Mouse (Mus musculus) hindbrain, embryonic 13.5 days (tissue): Measurements from ENCODE around the gene Gbgt1. TPM values are rescaled to one million over a fixed set of nuclear protein-coding genes. Genes with fewer than 3 reads are reported as not detected.
"Not testable (repeated sequence)": the region's sequence is repeated elsewhere in the genome, so short reads cannot be mapped to it uniquely, and the experiment has no call there.

ENCODE experiments used
- ATAC-seq: fragments of 200-750 bp; cut with Nextera tagmentation; 2 replicates; pipeline ENCODE4 v1.8.0; 2017; ENCODE audit warnings: moderate TSS enrichment; ENCODE audit not compliant: low FRiP score
- H3K27ac ChIP-seq: fragments of 300-500 bp; sonication (generic); 2 replicates; pipeline ENCODE4 v1.5.1; 2015; ENCODE audit warnings: inconsistent platforms, mild to moderate bottlenecking, moderate library complexity
- H3K27me3 ChIP-seq: fragments of 300-500 bp; sonication (generic); 2 replicates; pipeline ENCODE4 v1.6.1; 2015; ENCODE audit warnings: mild to moderate bottlenecking, inconsistent platforms
- H3K36me3 ChIP-seq: fragments of 300-500 bp; sonication (generic); 2 replicates; pipeline ENCODE4 v1.6.1; 2015; ENCODE audit warnings: mild to moderate bottlenecking, inconsistent platforms
- H3K4me1 ChIP-seq: fragments of 300-500 bp; sonication (generic); replicated peaks from 2 replicates; pipeline ENCODE4 v1.6.1; 2015; ENCODE audit warnings: inconsistent platforms
- H3K4me2 ChIP-seq: fragments of 300-500 bp; sonication (generic); 2 replicates; pipeline ENCODE4 v1.6.1; 2015; ENCODE audit warnings: inconsistent platforms, mild to moderate bottlenecking, moderate library complexity
- H3K4me3 ChIP-seq: fragments of 300-500 bp; sonication (generic); 2 replicates; pipeline ENCODE4 v1.5.1; 2015; ENCODE audit warnings: mild to moderate bottlenecking, inconsistent platforms
- H3K9ac ChIP-seq: fragments of 300-500 bp; sonication (generic); 2 replicates; pipeline ENCODE4 v1.6.1; 2015; ENCODE audit warnings: mild to moderate bottlenecking, inconsistent platforms
- H3K9me3 ChIP-seq: fragments of 300-500 bp; sonication (generic); 2 replicates; pipeline ENCODE4 v1.6.1; 2016; ENCODE audit warnings: inconsistent platforms
- WGBS: fragments of 180-500 bp; shearing (Covaris S2); methylation state at CpG from one replicate; pipeline ENCODE4 v1.1.7; 2015; 5-methylcytosine and 5-hydroxymethylcytosine counted together
- polyA plus RNA-seq: library from polyadenylated mRNA; unstranded; fragments of >200 nt; fragmentation: Nextera tagmentation; extraction: Ambion mirVana; gene quantifications from 2 replicates; pipeline ENCODE4 v1.2.1, GENCODE M21; 2015

Gene Gbgt1
- polyA plus RNA-seq, 1 experiment from 2014 or later = 1.0 TPM

DNA sequence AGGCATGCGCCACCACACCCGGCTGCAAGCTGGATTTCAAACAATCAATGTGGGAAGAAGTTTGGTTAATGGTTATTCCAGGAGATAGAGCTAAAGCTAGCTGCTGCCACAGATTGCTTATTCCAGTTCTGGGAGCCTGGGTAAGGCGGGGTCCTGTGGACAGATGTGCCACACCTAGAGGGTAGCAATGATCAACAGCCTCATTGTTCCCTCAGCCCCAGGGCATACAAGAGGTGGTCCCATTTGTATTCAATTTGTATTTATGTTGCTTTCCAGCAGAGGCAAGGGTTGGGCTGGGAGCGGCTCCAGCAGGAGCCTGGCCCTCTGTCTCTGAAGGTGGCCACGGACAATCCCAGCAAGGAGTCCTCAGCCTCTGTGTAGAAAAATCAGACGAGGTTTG, 9.6 kb downstream of the Gbgt1 start:
- Histone ChIP-seq H3K4me2 (no peak overlapping the region), H3K27me3 (0 out of 2 replicates have a peak, but pooled peaks cover 16% of the 10 kb centered on the region), H3K9ac (no peak overlapping the region), H3K9me3 (no peaks in the 10 kb centered on the region), H3K4me1 (no peaks in the 10 kb centered on the region), H3K36me3 (no peaks in the 10 kb centered on the region), H3K27ac (no peak overlapping the region), H3K4me3 (no peak overlapping the region)
- 86% methylated on average over 6 of the region's 6 CpGs for WGBS
- ATAC-seq = no peak

DNA sequence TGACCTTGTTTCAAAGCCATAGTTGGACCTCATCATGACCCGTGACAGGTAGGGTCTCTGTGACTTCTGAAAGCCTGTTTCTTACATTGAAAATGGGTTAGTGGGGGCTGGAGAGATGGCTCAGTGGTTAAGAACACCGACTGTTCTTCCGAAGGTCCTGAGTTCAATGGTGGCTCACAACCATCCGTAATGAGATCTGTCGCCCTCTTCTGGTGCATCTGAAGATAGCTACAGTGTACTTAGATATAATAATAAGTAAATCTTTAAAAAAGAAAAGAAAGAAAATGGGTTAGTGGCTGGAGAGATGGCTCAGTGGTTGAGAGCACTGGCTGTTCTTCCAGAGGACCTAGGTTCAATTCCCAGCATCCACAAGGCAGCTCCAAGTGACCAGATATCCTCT, 14.9 kb downstream of the Gbgt1 start:
- H3K27ac ChIP-seq, H3K4me2 ChIP-seq, H3K9me3 ChIP-seq, ATAC-seq, H3K4me3 ChIP-seq, H3K9ac ChIP-seq: not testable (repeated sequence)
- Histone ChIP-seq H3K27me3 (0 out of 2 replicates have a peak, but pooled peaks cover 14% of the 10 kb centered on the region), H3K36me3 (peaks cover 13% of the 10 kb centered on the region), H3K4me1 (peaks cover 28% of the 10 kb centered on the region)
- WGBS = 56% methylated on average over 5 of the region's 5 CpGs

DNA sequence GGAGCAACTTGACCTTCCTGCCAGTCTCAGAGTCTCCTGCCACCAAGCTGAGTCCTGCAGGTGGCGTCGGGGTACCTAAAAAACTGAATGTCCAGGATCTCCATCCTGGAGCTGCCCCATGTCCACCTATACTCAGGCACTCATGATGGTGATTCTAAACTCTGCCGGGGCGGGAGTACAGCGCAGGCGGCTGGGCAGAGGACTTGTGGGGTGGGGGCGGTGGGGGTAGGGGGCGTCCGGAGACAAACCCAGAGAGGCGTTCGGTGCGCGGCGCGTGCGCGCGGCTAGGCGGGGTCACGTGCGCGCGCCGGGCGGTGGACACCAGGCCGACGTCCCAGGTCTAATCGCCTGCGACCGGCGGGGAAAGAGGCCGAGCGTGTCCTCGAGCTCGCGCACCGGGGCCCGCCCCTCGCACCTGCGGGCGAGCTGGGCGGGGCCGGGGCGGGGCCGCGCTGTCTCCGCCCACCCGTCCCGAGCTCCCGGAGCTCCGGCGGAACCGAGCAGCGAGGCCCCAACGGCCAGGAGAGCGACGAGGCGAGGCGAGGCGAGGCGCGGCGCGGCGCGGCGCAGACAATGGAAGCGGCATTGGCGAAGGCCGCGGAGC, 16.2 kb downstream of the Gbgt1 start, which contains the start of gene Ralgds:
Gene Ralgds (plus strand): TSS at position 328 of the 604 bp plus-strand sequence.
- WGBS = under 1% methylated on average over 32 of the region's 71 CpGs
- Histone ChIP-seq H3K4me1 (peaks cover 41% of the 10 kb centered on the region), H3K36me3 (peaks cover 19% of the 10 kb centered on the region), H3K27me3 (0 out of 2 replicates have a peak, but pooled peaks cover 14% of the 10 kb centered on the region), H3K9me3 (no peaks in the 10 kb centered on the region), H3K9ac (peak within 1 kb of the TSS; percentile 99), H3K4me2 (peak within 1 kb of the TSS; percentile 84), H3K4me3 (peak within 1 kb of the TSS; percentile 88), H3K27ac (peak within 1 kb of the TSS; percentile 95)
- ATAC-seq = peak; percentile 70

DNA sequence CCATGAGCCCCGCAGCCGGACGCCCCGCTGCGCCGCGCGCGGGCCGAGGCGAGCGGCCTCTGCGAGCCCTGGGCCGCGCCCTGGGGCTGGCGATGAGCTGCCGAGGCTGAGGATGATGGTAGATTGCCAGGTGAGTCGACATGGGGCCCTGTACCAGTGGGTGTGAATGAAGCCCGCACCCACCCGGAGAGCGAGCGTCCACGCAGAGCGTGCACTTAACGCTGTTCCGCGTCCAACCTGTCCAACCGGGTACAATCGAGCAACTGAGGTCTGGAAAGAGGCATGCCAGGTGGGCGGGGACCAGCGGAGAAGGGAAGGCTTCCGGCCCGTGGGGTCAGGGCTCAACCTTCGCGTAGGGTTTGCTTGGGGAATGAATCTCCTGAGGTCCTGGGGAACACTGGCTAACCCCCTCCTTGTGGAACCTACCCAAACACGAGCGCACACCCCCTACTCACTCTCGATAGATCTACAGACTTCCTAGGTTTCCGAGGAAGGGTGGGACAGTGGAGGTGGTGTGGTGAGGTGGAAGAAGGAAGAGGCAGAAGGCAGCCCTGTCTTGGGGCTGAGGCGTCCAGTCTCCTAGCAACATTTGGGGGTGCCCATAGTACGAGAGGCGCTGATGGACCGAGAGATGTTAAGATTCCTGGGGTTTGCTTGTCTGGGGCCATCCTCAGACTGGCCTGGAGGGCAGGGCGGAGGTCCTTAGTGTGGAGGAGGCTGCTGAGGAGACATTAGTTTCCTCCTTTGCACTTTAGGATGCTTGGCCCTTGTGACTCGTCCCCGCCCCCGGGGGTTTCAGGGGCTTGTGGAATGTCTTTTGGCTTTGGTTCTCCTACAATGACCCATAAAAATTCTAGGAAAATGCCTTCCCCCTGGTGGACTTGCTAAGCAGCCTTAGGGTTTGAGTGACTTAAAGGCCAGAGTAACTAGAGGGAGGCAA, 17.0 kb downstream of the Gbgt1 start:
- whole genome bisulfite sequencing = 6% methylated on average over 39 of the region's 47 CpGs
- Histone ChIP-seq H3K27ac (peak overlapping the region; percentile 95), H3K36me3 (peaks cover 19% of the 10 kb centered on the region), H3K4me1 (peaks cover 49% of the 10 kb centered on the region), H3K4me2 (peak overlapping the region; percentile 84), H3K9ac (peak overlapping the region; percentile 99), H3K4me3 (peak overlapping the region; percentile 88), H3K27me3 (0 out of 2 replicates have a peak, but pooled peaks cover 14% of the 10 kb centered on the region), H3K9me3 (no peaks in the 10 kb centered on the region)
- ATAC-seq = peak; percentile 60

DNA sequence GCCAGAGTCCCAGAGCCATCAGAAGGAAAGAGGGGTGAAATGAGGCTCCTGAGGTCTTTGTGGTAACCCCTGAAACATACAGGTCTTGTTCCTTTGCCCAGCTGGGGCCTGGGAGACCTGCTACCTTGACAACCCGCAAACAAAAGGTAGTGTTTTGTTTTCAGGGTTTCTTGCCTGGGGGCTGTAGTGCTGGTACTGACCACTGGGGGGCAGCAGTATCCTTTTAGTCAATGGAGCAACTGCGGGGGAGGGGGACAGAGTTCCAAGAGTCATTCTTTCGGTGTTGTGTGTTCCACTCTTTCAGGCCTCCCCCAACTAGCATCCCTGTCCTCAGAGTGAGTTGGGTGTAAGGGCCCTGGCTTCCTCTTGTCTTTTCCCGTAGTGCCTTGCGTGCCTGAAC, 17.8 kb downstream of the Gbgt1 start:
- H3K4me1 ChIP-seq = peaks cover 57% of the 10 kb centered on the region
- H3K27me3 ChIP-seq = 0 out of 2 replicates have a peak, but pooled peaks cover 14% of the 10 kb centered on the region
- ATAC-seq = no peak
- 16% methylated on average over 5 of the region's 5 CpGs for WGBS
- peak overlapping the region; percentile 88 for H3K4me3 ChIP-seq
- H3K4me2 ChIP-seq = peak overlapping the region; percentile 84
- H3K9me3 ChIP-seq = no peaks in the 10 kb centered on the region
- H3K36me3 ChIP-seq = peaks cover 19% of the 10 kb centered on the region
- H3K27ac ChIP-seq = peak overlapping the region; percentile 95
- peak overlapping the region; percentile 99 for H3K9ac ChIP-seq

DNA sequence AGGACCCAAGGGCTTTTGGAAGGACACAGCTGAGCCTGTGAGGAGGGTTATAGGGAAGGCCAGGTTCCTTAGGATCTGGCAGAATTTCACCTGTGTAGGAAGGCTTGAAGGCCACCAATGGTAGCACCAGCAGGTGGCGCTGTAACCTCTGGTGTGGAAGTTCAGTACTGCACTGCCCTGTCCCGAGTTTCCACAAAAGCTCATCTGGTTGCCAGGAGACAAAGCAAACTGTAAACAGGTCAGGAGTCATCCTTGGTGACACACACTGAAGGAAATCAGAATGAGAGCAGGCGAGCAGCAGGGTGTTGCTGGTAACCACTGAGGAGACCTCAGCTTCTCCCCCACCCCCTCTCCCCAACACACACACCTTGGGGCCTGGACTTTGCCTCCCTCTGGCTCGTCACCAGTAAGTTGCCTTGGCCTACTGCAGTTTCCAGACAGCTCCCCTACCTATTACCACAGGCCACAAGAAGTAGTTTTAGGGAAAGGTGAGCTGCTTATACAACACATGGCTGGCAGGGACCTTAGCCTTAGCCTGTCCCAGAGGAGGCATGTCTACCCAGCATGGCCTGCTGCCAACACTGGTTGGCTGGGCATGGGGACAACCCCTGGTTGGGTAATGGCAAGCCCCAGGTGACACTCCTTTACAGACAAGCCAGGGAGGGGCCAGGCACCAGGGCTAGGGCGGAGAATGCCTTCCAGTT, 20.7 kb downstream of the Gbgt1 start:
- Histone ChIP-seq H3K4me2 (peak overlapping the region; percentile 27; the same call in 1 of the 2 replicates), H3K9me3 (no peaks in the 10 kb centered on the region), H3K36me3 (peaks cover 28% of the 10 kb centered on the region), H3K4me1 (peaks cover 86% of the 10 kb centered on the region), H3K9ac (peak overlapping the region; percentile 26; the same call in 1 of the 2 replicates), H3K4me3 (no peak overlapping the region), H3K27me3 (no peaks in the 10 kb centered on the region), H3K27ac (peak overlapping the region; percentile 55)
- WGBS = 45% methylated on average over 5 of the region's 5 CpGs
- ATAC-seq = no peak

DNA sequence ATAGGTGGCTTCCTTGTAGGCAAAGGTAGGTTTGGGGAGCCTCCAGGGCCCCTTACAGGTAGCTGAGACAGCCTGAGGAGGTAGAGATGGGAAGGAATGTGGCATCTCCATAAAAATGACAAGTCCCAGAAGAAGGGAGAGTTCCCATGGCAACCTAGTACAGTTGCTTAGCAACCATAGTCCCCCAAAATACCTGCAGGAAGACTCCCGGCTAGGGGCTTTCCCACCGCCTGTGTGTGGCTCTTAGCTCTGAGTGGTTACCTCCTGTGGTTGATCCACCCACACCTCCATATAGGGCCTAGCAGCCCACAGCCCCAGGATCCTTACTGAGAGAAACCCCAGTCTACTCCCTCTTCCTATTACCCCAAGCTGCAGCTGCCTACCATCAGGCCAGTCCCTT, 21.5 kb downstream of the Gbgt1 start:
- WGBS = 17% methylated on average over 2 of the region's 2 CpGs
- ATAC-seq = no peak
- Histone ChIP-seq H3K36me3 (peaks cover 33% of the 10 kb centered on the region), H3K4me1 (peaks cover 90% of the 10 kb centered on the region), H3K27ac (peak overlapping the region; percentile 55), H3K4me2 (peak overlapping the region; percentile 27; the same call in 1 of the 2 replicates), H3K27me3 (no peaks in the 10 kb centered on the region), H3K4me3 (no peak overlapping the region), H3K9me3 (no peaks in the 10 kb centered on the region), H3K9ac (peak overlapping the region; percentile 53)

DNA sequence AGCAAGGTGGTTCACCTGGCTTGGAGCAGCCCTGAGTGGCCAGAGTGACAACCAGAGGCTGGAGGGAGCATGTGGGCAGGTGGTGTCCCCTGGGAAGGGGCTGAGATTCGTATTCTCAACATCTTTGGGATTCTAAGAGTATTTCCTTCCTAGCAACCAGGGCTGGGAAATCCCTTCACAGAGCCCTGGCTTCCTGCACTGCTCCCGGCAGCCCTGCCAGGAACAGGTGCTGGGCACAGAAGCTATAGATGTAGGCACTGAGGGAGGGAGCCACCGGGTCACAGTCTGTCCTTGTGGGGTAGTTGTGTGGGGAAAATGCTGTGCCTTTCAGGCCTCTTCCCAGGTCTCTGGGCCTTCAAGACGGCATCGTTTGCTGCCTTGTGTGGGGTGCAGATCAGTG, 23.9 kb downstream of the Gbgt1 start:
- no peak overlapping the region for H3K4me2 ChIP-seq
- H3K36me3 ChIP-seq = peaks cover 29% of the 10 kb centered on the region
- peaks cover 95% of the 10 kb centered on the region for H3K4me1 ChIP-seq
- H3K27me3 ChIP-seq = no peaks in the 10 kb centered on the region
- WGBS = 60% methylated on average over 5 of the region's 5 CpGs
- no peaks in the 10 kb centered on the region for H3K9me3 ChIP-seq
- no peak for ATAC-seq
- H3K9ac ChIP-seq = peak overlapping the region; percentile 35; the same call in 1 of the 2 replicates
- H3K27ac ChIP-seq = no peak overlapping the region
- no peak overlapping the region for H3K4me3 ChIP-seq

DNA sequence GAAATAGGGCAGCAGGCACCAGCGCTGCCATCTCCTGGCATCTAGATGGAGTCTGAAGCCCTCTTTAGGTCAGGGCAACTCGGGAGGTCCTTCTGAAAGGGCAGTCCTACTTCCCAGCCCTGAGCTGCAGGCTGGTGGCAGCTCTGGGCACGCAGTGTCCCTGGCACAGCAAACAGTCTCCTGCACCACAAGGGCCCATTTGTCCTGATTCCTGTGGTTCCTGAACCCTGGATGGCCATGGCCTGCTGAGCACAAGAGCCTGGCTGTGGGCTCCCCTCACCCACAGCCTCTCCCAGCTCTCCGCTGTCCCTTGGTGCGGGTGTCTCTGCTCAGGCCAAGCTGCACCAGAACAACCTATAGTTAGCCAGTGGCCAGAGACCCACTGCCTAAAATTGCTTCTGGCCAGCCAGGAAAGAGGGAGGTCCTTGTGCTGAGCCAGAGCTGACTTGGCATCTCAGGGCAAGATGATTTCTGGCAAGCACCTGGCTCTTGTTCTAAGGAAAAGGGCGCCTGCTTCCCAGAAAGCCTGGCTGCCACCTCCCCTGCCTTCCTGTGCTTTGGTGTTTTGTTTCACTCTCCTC, 25.0 kb downstream of the Gbgt1 start:
- no peak for ATAC-seq
- Histone ChIP-seq H3K27me3 (no peaks in the 10 kb centered on the region), H3K4me1 (peaks cover 95% of the 10 kb centered on the region), H3K4me3 (no peak overlapping the region), H3K27ac (no peak overlapping the region), H3K9me3 (no peaks in the 10 kb centered on the region), H3K9ac (peak overlapping the region; percentile 39; the same call in 1 of the 2 replicates), H3K4me2 (no peak overlapping the region), H3K36me3 (peaks cover 19% of the 10 kb centered on the region)
- WGBS = 85% methylated on average over 6 of the region's 6 CpGs

DNA sequence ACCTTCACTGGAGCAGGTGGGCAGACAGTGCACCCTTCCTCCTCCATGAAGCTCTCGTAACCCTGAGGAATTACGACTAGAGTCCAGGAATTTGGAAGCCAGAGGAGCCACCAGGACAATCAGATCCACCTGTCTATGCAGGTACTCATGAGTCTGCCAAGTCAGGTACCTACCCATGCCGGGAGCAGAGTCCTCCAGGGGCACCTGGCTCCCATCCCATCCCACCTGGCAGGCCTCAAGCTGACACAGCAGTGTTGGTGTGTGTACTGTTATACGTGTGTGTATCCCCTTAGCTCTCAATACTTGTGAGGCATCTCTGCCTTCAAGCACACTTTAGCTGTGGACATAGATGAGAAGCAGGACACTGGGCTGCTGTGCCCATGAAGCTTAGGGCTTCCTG, 25.5 kb downstream of the Gbgt1 start:
- no peak overlapping the region for H3K4me3 ChIP-seq
- H3K9ac ChIP-seq = 0 out of 2 replicates have a peak overlapping the region, but pooled peaks have one; percentile 39
- peaks cover 95% of the 10 kb centered on the region for H3K4me1 ChIP-seq
- no peak for ATAC-seq
- no peaks in the 10 kb centered on the region for H3K9me3 ChIP-seq
- H3K27ac ChIP-seq = no peak overlapping the region
- H3K4me2 ChIP-seq = no peak overlapping the region
- no peaks in the 10 kb centered on the region for H3K27me3 ChIP-seq
- peaks cover 17% of the 10 kb centered on the region for H3K36me3 ChIP-seq
- WGBS = 91% methylated on average over 4 of the region's 4 CpGs

DNA sequence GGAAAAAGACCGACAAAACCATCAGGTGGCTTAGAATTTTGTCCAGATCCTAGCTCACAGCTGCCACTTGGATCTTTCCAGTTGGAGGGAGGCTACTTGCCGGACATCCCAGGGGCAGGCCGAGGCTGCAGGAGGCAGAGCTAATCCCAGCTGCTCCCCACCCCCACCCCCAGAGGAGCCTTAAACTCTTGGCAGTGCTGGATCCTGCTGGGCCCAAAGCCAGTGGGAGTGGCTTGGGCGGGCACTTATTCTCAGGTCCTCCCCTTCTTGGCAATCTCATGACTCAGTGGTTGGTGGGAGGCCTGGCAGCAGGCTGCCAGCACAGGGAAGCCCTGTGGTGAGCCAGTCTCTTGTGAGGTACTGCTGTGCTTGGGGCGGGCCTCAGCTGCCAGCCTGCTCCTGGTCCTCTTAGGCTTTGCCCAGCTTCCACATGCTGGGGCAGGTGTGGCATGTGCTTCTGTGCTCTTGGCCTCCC, 27.0 kb downstream of the Gbgt1 start:
- Histone ChIP-seq H3K27ac (peak overlapping the region; percentile 77), H3K36me3 (peaks cover 14% of the 10 kb centered on the region), H3K9me3 (no peaks in the 10 kb centered on the region), H3K4me1 (peaks cover 95% of the 10 kb centered on the region), H3K27me3 (no peaks in the 10 kb centered on the region), H3K4me3 (no peak overlapping the region), H3K4me2 (no peak overlapping the region), H3K9ac (no peak overlapping the region)
- WGBS = 9% methylated on average over 5 of the region's 5 CpGs
- peak; percentile 82 for ATAC-seq
